Mouse (Mus musculus): ENCODE measurements at regions not wholly inside any gene's neighbourhood (a gene's known extent, or its start where the extent isn't known, plus 50 kb on each side); places are given as distances from the start of the nearest gene placed in this dataset.

- TF ChIP-seq CTCF (IDR thresholded peaks at IDR 0.05; ENCODE audit: control insufficient read depth, insufficient read depth, insufficient replicate concordance, low read depth, low read length) (no peak), POLR2A (IDR thresholded peaks at IDR 0.05; ENCODE audit: control insufficient read depth, low read depth, low read length) (no peak)
Measured at GRCm38 (mm10) chr8:34401571-34401970, 290.0 kb upstream of the Gm10131 start.

All from testis, adult 2 months (tissue).